Mouse (Mus musculus) small intestine, adult 2 months (tissue): Measurements from ENCODE around the gene Anxa11. TPM values are rescaled to one million over a fixed set of nuclear protein-coding genes. Genes with fewer than 3 reads are reported as not detected.
"Not testable (repeated sequence)": the region's sequence is repeated elsewhere in the genome, so short reads cannot be mapped to it uniquely, and the experiment has no call there.

Source experiments
- H3K27ac ChIP-seq: fragments of 200-500 bp; 2 replicates; pipeline ENCODE4 v1.5.1; 2012; ENCODE audit warnings: low read depth, low read length, control low read depth, inconsistent platforms; ENCODE audit not compliant: insufficient read depth
- H3K27me3 ChIP-seq: fragments of 200-500 bp; 2 replicates; pipeline ENCODE4 v1.6.1; 2012; ENCODE audit warnings: mild to moderate bottlenecking, moderate library complexity, low read length, inconsistent platforms; ENCODE audit not compliant: control insufficient read depth, insufficient read depth
- H3K36me3 ChIP-seq: fragments of 200-500 bp; 2 replicates; pipeline ENCODE4 v1.6.1; 2012; ENCODE audit warnings: mild to moderate bottlenecking, low read length, control low read depth, inconsistent platforms; ENCODE audit not compliant: control insufficient read depth, insufficient read depth
- H3K4me1 ChIP-seq: fragments of 200-500 bp; 2 replicates; pipeline ENCODE4 v1.6.1; 2012; ENCODE audit warnings: low read length, inconsistent platforms, mixed read lengths; ENCODE audit not compliant: control insufficient read depth, insufficient read depth, insufficient read length
- H3K4me3 ChIP-seq: fragments of 200-500 bp; 2 replicates; pipeline ENCODE4 v1.5.1; 2012; ENCODE audit warnings: low read depth, mild to moderate bottlenecking, control low read depth, inconsistent platforms, low read length, moderate library complexity
- WGBS: fragments of 180-500 bp; shearing (Covaris S2); methylation state at CpG from one replicate; pipeline ENCODE4 v1.1.7; 2018; 5-methylcytosine and 5-hydroxymethylcytosine counted together
- polyA plus RNA-seq: library from polyadenylated mRNA; depleted of rRNA; stranded (reverse); fragments of >200 nt; gene quantifications from 2 replicates; pipeline ENCODE4 v1.2.3, GENCODE M21; 2012; rRNA removed

Gene Anxa11
- polyA plus RNA-seq, 1 experiment: 153 TPM

DNA sequence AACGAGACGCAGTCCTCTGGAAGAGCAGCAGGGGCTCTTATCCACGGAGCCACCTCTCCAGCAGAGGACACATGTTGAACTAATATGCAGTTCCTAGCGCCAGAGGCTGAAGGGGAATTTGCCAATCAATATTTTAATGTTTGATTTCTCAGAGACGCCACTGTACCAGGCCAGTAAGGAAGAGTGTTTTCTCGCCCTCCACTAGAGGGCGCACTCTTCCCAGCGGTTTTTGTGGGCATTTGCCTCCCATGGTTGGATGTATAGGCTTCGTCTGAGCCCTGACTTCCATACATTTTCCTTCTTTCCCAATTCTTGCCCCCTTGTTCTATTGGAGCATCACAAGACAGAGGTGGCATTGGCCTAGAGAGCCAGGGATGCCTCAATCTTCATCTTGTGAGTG is 65.3 kb downstream of the Anxa11 start:
- H3K36me3 ChIP-seq, H3K4me1 ChIP-seq, H3K27ac ChIP-seq, H3K27me3 ChIP-seq, H3K4me3 ChIP-seq: not testable (repeated sequence)
- no CpG with 5 or more reads among the region's 9 CpGs for WGBS

DNA sequence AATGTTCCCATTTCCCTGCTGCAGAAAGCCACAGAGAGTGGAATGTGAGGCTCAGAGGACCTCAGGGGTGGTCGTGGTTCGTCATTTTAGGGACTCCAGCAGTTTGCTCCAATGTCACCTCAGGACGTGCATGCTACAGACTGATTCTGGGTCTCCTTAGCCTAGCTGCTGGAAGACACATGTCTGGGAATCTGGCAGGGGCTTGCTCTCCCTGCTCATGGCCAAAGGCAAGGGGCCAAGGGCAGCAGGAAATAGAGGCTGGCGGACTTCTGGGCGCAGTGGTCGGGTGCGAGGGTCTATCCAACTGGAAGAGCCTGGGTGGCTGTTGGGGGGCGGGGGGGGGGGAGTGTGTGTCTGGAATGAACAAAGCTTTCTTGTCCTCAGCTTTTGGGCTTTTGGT is 67.0 kb downstream of the Anxa11 start:
- WGBS: no CpG with 5 or more reads among the region's 8 CpGs
- not testable (repeated sequence) for H3K27me3 ChIP-seq, H3K4me3 ChIP-seq, H3K4me1 ChIP-seq, H3K27ac ChIP-seq, H3K36me3 ChIP-seq

DNA sequence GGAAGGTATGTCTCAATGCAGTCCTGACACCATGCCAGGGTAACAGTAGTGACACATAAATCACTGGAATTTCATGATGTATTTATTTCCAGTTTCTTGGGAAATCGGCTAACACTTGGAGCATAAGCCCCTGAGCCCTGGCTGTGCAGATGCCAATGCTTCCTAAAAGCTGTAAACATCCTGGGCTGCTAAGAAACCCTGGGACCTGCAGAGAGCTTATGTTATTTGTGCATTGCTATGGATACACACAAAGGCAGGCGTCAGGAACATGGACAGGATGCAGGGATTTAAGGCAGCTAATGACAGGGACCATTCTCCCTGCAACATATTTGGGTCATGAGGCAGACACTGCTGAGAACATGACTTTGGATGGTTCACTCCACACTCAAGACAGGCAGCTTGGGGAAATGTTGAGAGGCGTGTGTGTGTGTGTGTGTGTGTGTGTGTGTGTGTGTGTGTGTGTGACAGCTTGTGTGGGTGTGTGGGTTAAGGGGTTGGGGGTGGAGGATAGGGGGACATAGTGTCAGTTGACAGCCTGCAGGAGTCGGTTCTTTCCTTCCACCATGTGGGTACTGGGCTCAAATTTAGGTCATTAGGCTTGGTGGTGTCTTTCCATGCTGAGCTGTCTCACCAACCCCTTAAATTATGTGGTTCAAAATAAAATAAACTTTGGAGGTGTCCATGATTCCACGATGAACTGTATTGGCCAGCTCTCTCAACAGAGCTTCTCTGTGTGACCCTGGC is 76.6 kb downstream of the Anxa11 start:
- H3K27me3 ChIP-seq, H3K4me3 ChIP-seq, H3K36me3 ChIP-seq, H3K27ac ChIP-seq, H3K4me1 ChIP-seq: not testable (repeated sequence)
- no CpG with 5 or more reads among the region's 5 CpGs for WGBS

DNA sequence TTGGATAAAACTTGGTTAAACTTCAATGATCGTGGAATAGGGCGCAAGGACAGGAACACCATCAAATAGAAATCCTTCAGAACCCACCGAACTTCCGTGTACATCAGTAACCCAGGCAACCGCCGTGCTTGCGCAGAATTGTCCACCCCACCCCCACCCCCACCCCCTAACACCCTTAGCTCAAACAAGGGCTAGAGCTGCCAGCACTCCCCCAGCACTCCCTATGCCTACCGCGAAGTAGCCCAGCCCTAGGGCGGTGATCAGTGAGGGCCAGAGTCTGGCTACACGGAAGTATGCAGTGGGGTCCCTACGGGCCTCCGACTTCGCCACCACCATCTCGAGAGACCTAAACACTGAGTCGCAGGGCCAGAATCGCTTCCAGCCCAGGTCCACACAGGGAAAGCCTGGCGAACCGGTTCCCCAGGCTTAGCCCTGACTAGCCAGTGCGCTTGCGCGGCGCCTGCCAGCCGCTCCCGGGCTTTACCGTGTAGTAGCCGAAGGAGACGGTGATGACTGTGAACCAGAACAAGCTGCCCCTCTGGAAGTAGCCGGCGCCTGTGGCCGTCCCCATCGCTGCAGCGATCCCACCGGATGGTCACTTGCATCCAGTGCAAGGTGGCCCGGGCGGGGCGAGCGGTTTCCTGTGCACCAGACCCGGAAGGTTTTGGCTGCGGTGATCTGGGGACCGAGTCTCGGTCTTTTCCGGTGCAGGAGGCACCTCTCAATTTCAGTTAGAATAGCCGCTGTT is 85.0 kb downstream of the Anxa11 start:
- not testable (repeated sequence) for H3K27me3 ChIP-seq, H3K27ac ChIP-seq, H3K36me3 ChIP-seq, H3K4me1 ChIP-seq, H3K4me3 ChIP-seq
- WGBS: no CpG with 5 or more reads among the region's 44 CpGs

DNA sequence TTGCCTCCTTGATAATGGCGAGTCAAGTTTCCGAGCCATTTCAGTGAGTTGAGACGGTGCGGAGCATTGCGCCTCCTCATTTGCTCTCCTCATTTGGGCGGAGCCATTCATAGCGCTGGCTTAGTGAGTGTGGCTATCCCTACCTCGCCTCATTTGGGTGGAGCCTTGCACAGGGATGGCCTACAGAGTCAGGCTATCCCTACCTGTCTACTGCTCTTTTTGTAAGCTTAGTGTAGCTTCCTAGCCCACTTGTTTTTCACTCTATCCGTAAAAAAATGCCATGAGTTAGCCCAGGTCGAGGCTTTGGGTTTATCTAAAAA is 85.6 kb downstream of the Anxa11 start, which contains the start of gene Tmem254a:
Gene Tmem254a (minus strand): TSS at position 111 of the 320 bp plus-strand sequence.
- not testable (repeated sequence) for H3K36me3 ChIP-seq, H3K27me3 ChIP-seq, H3K4me1 ChIP-seq, H3K27ac ChIP-seq, H3K4me3 ChIP-seq
- no CpG with 5 or more reads among the region's 10 CpGs for WGBS

Other genes with a start within 250 kb of the Anxa11 start
- gene Ppif, start 148.0 kb upstream of the Anxa11 start, polyA plus RNA-seq: 66.8 and 80.1 TPM in 2 replicates
- gene Zcchc24, start 73.1 kb upstream of the Anxa11 start, polyA plus RNA-seq: 9.0 and 10.1 TPM in 2 replicates
- gene Plac9a, start 60.9 kb downstream of the Anxa11 start, polyA plus RNA-seq: not detected in 2 replicates
- 5.7 and 6.4 TPM in 2 replicates for gene Tmem254a, start 85.5 kb downstream of the Anxa11 start, polyA plus RNA-seq
- not detected in 2 replicates for gene Cphx1, start 96.1 kb downstream of the Anxa11 start, polyA plus RNA-seq
- gene Duxbl1, start 136.4 kb downstream of the Anxa11 start, polyA plus RNA-seq: 0.06 and 0.13 TPM in 2 replicates
- 51.0 and 166 TPM in 2 replicates for gene Gm9780, start 200.6 kb downstream of the Anxa11 start, polyA plus RNA-seq
- 15.8 and 17.2 TPM in 2 replicates for gene Tmem254c, start 225.2 kb downstream of the Anxa11 start, polyA plus RNA-seq
- not detected in 2 replicates for gene Cphx2, start 239.4 kb downstream of the Anxa11 start, polyA plus RNA-seq
- not detected in 2 replicates for gene Cphx3, start 240.1 kb downstream of the Anxa11 start, polyA plus RNA-seq